Mouse (Mus musculus): ENCODE measurements at regions not wholly inside any gene's neighbourhood (a gene's known extent, or its start where the extent isn't known, plus 50 kb on each side); places are given as distances from the start of the nearest gene placed in this dataset.
A peak's percentile ranks its signal among the peaks of the same experiment; 100 is the strongest.
"Not testable (repeated sequence)": the region's sequence is repeated elsewhere in the genome, so short reads cannot be mapped to it uniquely, and the experiment has no call there.

GRCm38 (mm10) chr12:17852138-17852537 is 161.5 kb downstream of the Hpcal1 start:
- peak; percentile 58 to 63 for DNase-seq

GRCm38 (mm10) chr12:17872491-17872890 is 181.8 kb downstream of the Hpcal1 start:
- peak in 1 of 2 experiments; percentile 6 for DNase-seq

DNA sequence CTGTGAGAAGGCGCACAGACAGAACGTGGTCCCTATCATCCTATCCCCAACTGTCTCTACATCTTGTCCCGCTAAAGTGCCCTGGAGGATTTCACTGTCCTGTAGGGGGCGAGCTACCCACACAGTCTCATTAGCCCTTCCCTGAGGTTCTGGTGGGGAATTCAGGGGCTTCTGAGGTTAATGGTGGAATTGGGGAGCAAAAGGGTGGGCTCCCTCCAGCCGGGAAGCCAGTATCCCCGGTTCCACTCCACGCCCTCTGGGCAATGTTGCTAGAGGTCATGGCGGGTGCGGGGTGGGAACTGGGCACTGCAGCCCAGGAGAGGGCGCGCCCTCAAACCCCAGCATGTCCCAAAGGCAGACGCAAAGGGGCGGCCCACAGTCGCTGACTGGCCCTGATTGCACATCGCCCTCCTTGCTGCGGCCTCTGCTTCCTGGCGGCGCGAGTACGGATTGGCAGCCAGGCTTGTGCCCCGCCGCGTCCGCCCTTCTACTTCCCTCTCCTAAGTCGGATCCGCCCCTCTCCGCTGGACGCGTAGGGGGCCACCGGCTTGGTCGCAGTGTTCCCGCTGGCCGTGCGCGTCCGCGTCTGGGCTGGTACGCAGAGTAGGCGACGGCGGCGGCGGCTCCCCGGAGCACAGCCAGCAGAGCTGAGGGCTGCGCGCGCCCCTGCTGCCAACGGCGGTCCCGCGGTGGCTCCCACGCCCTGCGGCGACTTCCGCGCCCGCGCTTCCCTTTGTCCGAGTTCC is 190.9 kb downstream of the Hpcal1 start:
- DNase-seq, result peak; percentile 94

DNA sequence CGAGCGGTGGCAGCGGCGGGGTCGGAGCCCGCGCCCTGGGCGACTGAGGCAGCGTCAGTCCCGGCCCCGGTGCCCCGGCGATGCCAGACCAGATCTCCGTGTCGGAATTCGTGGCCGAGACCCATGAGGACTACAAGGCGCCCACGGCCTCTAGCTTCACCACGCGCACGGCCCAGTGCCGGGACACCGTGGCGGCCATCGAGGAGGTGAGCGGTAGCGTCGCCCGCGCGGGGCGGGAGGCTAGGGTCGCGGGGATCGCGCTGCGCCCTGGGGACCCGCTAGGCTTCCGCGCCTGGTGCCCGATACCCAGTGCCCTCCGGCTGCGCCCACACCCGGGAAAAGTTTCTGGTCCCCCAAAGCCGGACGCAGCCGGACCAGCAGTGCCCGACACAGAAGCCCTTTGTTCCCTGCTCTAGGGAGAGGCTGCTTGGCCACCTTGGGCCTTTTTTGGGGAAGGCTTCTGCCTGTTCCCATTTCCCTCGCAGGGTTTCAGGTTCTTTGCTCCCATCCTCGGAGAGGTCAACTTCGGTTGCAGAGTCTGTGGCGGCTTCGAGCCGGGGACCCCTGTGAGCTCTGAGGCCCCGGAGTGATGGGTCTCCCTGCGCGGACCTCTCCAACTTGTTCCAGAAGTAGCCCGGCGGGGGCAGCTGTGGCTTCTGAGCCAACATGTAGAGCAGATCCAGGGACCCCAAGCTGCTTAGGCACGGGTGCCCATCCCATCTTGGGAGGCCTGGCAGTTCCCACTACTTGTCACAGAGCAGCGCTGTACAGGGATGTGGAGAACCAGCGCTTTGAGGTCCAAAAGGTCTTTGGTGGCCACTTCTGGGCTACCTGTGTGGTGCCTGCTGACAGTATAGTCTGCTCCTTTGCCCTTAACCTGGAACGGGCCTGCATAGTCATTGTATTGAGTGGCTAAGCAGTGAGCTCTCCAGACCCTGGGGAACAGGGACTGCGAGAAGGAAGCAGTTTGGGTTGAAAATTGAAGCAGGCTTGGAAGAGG is 191.8 kb downstream of the Hpcal1 start:
- DNase-seq, result peak in 1 of 2 experiments; percentile 6

DNA sequence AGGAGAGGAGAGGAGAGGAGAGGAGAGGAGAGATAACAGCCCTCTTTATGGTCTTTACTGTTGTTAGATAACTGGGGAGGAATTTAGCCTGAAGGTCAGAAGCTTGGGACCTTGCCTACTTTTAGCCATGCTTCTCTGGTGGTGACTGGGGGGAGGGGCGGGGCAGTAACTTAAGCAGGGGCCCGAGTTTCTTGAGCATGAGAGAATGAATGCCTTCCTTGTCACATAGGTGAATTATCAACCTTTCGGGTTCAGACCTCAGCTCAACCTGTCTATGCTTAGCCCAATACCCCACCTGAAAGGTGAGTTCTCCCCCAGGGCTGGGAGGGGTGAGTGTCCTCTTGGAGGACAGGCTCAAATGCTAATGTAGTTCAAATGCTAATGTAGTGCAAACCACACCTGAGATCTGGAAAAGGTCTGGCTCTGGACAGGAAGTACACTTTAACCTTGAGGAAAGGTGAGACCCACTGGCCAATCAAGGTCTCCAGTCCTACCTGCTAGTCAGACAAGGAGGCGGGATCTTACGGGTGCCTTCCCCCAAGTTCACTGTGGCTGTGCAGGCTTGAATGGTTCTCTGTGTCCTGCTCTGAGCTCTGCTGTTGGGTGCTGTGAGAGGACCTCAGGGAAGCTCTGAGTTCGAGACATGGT is 201.1 kb downstream of the Hpcal1 start:
- DNase-seq, result not testable (repeated sequence)

GRCm38 (mm10) chr12:17913058-17913457 is 222.4 kb downstream of the Hpcal1 start:
- DNase-seq, result not testable (repeated sequence)

Measured in adrenal gland, postnatal 36 days (tissue).